Comparison of ENCODE assay signal across 10 mouse cellular contexts in the genomic region with DNA sequence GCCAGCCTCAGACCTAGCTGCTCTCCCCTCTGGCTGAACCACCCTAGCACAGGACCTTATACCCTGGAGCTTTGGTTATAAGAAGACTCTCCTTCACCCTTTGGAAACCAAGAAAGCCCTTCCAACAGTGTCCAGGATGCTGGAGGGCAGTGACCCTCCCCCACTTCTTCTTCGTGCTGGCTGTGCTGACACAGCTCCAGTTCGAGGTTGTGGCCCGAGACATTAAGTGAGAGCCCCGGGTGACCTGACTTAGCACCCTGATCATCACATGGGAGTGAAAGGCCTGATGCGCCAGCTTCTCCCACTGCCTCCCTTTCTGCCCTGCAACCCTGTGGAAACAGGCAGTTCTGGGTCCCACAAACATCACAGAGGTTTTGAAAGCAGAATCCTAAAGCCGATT. TPM values are rescaled to one million over a fixed set of nuclear protein-coding genes. Genes with fewer than 3 reads are reported as not detected.
A peak's percentile ranks its signal among the peaks of the same experiment; 100 is the strongest.
DNase-seq lines count a peak whose midpoint lies in the region; ATAC-seq lines count a peak whose summit lies in the region.
"Had no signal": no experiment of that assay in that cellular context is flagged by ENCODE, and none has a peak within 500 bp of the region (broad histone marks: within the 10 kb centered on the region; RNA-seq: fewer than 3 reads in every experiment).

No protein-coding gene starts in this region.

- DNase-seq in adrenal gland, adult 2 months = peak; percentile 51
- no peak for DNase-seq in adrenal gland, adult 18-20 months (ENCODE audit: low spot score in 2 of 2)
- DNase-seq in kidney, adult 11 months = no peak
- DNase-seq in embryonic facial prominence, embryonic 11.5 days (ENCODE audit: low spot score) = no peak
- DNase-seq in embryo, embryonic 11 days = no peak
- no peak for DNase-seq in left cerebral cortex, postnatal 36 days (ENCODE audit: low spot score in 2 of 2)
- DNase-seq: thymus, adult 2 months had no signal

- no peaks in the 10 kb centered on the region for H3K27me3 ChIP-seq in kidney, embryonic 14.5 days (ENCODE audit: control insufficient read depth, insufficient read depth, low read length)
- no peaks in the 10 kb centered on the region for H3K27me3 ChIP-seq in embryonic facial prominence, embryonic 11.5 days (ENCODE audit: control insufficient read depth, insufficient read depth, low read length)
- H3K27me3 ChIP-seq in liver, embryonic 15.5 days = peaks cover 90% of the 10 kb centered on the region

- peak; percentile 9; the same call in 1 of the 2 replicates for ATAC-seq in kidney, embryonic 14.5 days (ENCODE audit: low FRiP score, low TSS enrichment)
- no peak for ATAC-seq in embryonic facial prominence, embryonic 11.5 days (replicated peaks; ENCODE audit: insufficient number of reproducible peaks, low FRiP score, low TSS enrichment, low read depth)
- no peak for ATAC-seq in liver, embryonic 15.5 days (ENCODE audit: insufficient read depth)

- H3K9ac ChIP-seq in kidney, embryonic 14.5 days (ENCODE audit: low read depth, low read length) = peak overlapping the region; percentile 28
- H3K9ac ChIP-seq in embryonic facial prominence, embryonic 11.5 days (replicated peaks; ENCODE audit: low read length) = no peak overlapping the region
- no peak overlapping the region for H3K9ac ChIP-seq in liver, embryonic 15.5 days

- peaks cover 43% of the 10 kb centered on the region for H3K4me1 ChIP-seq in kidney, embryonic 14.5 days (ENCODE audit: control insufficient read depth, insufficient read depth, low read length)
- H3K4me1 ChIP-seq in embryonic facial prominence, embryonic 11.5 days (ENCODE audit: control insufficient read depth, insufficient read depth, low read length) = peaks cover 5% of the 10 kb centered on the region
- peaks cover 59% of the 10 kb centered on the region for H3K4me1 ChIP-seq in liver, embryonic 15.5 days (replicated peaks)

- peak overlapping the region; percentile 63 for H3K27ac ChIP-seq in kidney, embryonic 14.5 days (ENCODE audit: low read depth, low read length)
- 0 out of 2 replicates have a peak overlapping the region, but pooled peaks have one; percentile 41 for H3K27ac ChIP-seq in embryonic facial prominence, embryonic 11.5 days (replicated peaks; ENCODE audit: low read depth, low read length)
- peak overlapping the region; percentile 24; the same call in 1 of the 2 replicates for H3K27ac ChIP-seq in liver, embryonic 15.5 days (replicated peaks)

- 3% methylated on average over 6 of the region's 6 CpGs for WGBS in kidney, embryonic 14.5 days
- 9% methylated on average over 6 of the region's 6 CpGs for WGBS in embryonic facial prominence, embryonic 11.5 days
- 8% methylated on average over 6 of the region's 6 CpGs for WGBS in liver, embryonic 15.5 days (ENCODE audit: insufficient replicate concordance)

- peak overlapping the region; percentile 8; the same call in 1 of the 2 replicates for H3K4me3 ChIP-seq in kidney, embryonic 14.5 days (ENCODE audit: low read length)
- H3K4me3 ChIP-seq in embryonic facial prominence, embryonic 11.5 days (ENCODE audit: low read depth, low read length) = no peak overlapping the region
- H3K4me3 ChIP-seq in liver, embryonic 15.5 days (replicated peaks) = peak overlapping the region; percentile 24; the same call in 1 of the 2 replicates

- H3K36me3 ChIP-seq in kidney, embryonic 14.5 days (ENCODE audit: control insufficient read depth, insufficient read depth, low read length) = peaks cover 37% of the 10 kb centered on the region
- peaks cover 22% of the 10 kb centered on the region for H3K36me3 ChIP-seq in embryonic facial prominence, embryonic 11.5 days (replicated peaks; ENCODE audit: control insufficient read depth, insufficient read depth, low read depth, low read length)
- peaks cover 21% of the 10 kb centered on the region for H3K36me3 ChIP-seq in liver, embryonic 15.5 days (replicated peaks)

- H3K4me2 ChIP-seq in kidney, embryonic 14.5 days (replicated peaks; ENCODE audit: low read depth, low read length) = peak overlapping the region; percentile 28
- H3K4me2 ChIP-seq in embryonic facial prominence, embryonic 11.5 days (ENCODE audit: low read depth, low read length) = no peak overlapping the region
- H3K4me2 ChIP-seq in liver, embryonic 15.5 days = peak overlapping the region; percentile 62

- intact Hi-C loops in left cerebral cortex, postnatal 36 days (cut with DNase I) = no loop called here

- no peaks in the 10 kb centered on the region for H3K9me3 ChIP-seq in kidney, embryonic 14.5 days (ENCODE audit: control insufficient read depth, low read length)
- H3K9me3 ChIP-seq in embryonic facial prominence, embryonic 11.5 days (replicated peaks; ENCODE audit: control insufficient read depth, low read length) = no peaks in the 10 kb centered on the region
- H3K9me3 ChIP-seq in liver, embryonic 15.5 days (replicated peaks) = no peaks in the 10 kb centered on the region

RNA-seq across cellular contexts. Expression of gene Dmpk, which starts 1.8 kb away (rescaled TPM):
- 100 to 1,000 TPM; 130 to 142 TPM for total RNA-seq in adrenal gland, adult 2 months (2021)
- 743 and 836 TPM in 2 replicates for polyA plus RNA-seq in adrenal gland, adult 2 months (2012; rRNA removed)
- 100 to 1,000 TPM; 127 to 137 TPM for total RNA-seq in adrenal gland, adult 18-20 months (2021)
- polyA plus RNA-seq in kidney, embryonic 14.5 days (2014; fragmentation: Nextera tagmentation; extraction: Ambion mirVana) = 12.1 and 14.9 TPM in 2 replicates
- polyA plus RNA-seq in embryonic facial prominence, embryonic 11.5 days (2014; fragmentation: Nextera tagmentation; extraction: Ambion mirVana) = 5.1 and 6.5 TPM in 2 replicates
- polyA plus RNA-seq in liver, embryonic 15.5 days (2015; fragmentation: Nextera tagmentation; extraction: Ambion mirVana) = 13.9 and 15.8 TPM in 2 replicates
- 10 to 100 TPM; 21.4 to 40.2 TPM for total RNA-seq in left cerebral cortex, postnatal 36 days (2021)

RNA-seq across cellular contexts. Expression of gene Six5, which starts 8.9 kb away (rescaled TPM):
- 10 to 100 TPM; 12.6 to 16.1 TPM for total RNA-seq in adrenal gland, adult 2 months (2021)
- polyA plus RNA-seq in adrenal gland, adult 2 months (2012; rRNA removed) = 77.3 and 86.0 TPM in 2 replicates
- 10 to 100 TPM; 13.0 to 14.7 TPM for total RNA-seq in adrenal gland, adult 18-20 months (2021)
- 13.3 and 13.6 TPM in 2 replicates for polyA plus RNA-seq in kidney, embryonic 14.5 days (2014; fragmentation: Nextera tagmentation; extraction: Ambion mirVana)
- polyA plus RNA-seq in embryonic facial prominence, embryonic 11.5 days (2014; fragmentation: Nextera tagmentation; extraction: Ambion mirVana) = 10.0 and 10.5 TPM in 2 replicates
- 0.90 and 1.2 TPM in 2 replicates for polyA plus RNA-seq in liver, embryonic 15.5 days (2015; fragmentation: Nextera tagmentation; extraction: Ambion mirVana)
- total RNA-seq in left cerebral cortex, postnatal 36 days (2021) = 1 to 10 TPM; 1.6 to 2.6 TPM

RNA-seq across cellular contexts. Expression of gene Dmwd, which starts 9.5 kb away (rescaled TPM):
- 10 to 100 TPM; 44.2 to 58.5 TPM for total RNA-seq in adrenal gland, adult 2 months (2021)
- 144 and 152 TPM in 2 replicates for polyA plus RNA-seq in adrenal gland, adult 2 months (2012; rRNA removed)
- 10 to 100 TPM; 48.3 to 49.1 TPM for total RNA-seq in adrenal gland, adult 18-20 months (2021)
- 20.5 and 23.2 TPM in 2 replicates for polyA plus RNA-seq in kidney, embryonic 14.5 days (2014; fragmentation: Nextera tagmentation; extraction: Ambion mirVana)
- 17.2 and 17.7 TPM in 2 replicates for polyA plus RNA-seq in embryonic facial prominence, embryonic 11.5 days (2014; fragmentation: Nextera tagmentation; extraction: Ambion mirVana)
- 3.6 and 5.4 TPM in 2 replicates for polyA plus RNA-seq in liver, embryonic 15.5 days (2015; fragmentation: Nextera tagmentation; extraction: Ambion mirVana)
- 100 to 1,000 TPM; 146 to 148 TPM for total RNA-seq in left cerebral cortex, postnatal 36 days (2021)

RNA-seq across cellular contexts. Expression of gene Rsph6a, which starts 31.0 kb away (rescaled TPM):
- total RNA-seq in adrenal gland, adult 2 months (2021) = not detected
- polyA plus RNA-seq in adrenal gland, adult 2 months (2012; rRNA removed) = not detected in 2 replicates
- total RNA-seq in adrenal gland, adult 18-20 months (2021) = not detected
- polyA plus RNA-seq in kidney, embryonic 14.5 days (2014; fragmentation: Nextera tagmentation; extraction: Ambion mirVana) = not detected in 2 replicates
- not detected in 2 replicates for polyA plus RNA-seq in embryonic facial prominence, embryonic 11.5 days (2014; fragmentation: Nextera tagmentation; extraction: Ambion mirVana)
- not detected in 2 replicates for polyA plus RNA-seq in liver, embryonic 15.5 days (2015; fragmentation: Nextera tagmentation; extraction: Ambion mirVana)
- under 1 TPM in 1 of 2 experiments, not detected in 1; 0.25 TPM for total RNA-seq in left cerebral cortex, postnatal 36 days (2021)
- total RNA-seq: gastrocnemius, postnatal 4 days had no signal

RNA-seq across cellular contexts. Expression of gene Gm4969, which starts 32.7 kb away (rescaled TPM):
- total RNA-seq in adrenal gland, adult 2 months (2021) = not detected
- 0.04 TPM in 1 of 2 replicates, not detected in the other for polyA plus RNA-seq in adrenal gland, adult 2 months (2012; rRNA removed)
- total RNA-seq in adrenal gland, adult 18-20 months (2021) = not detected
- 2.3 and 4.5 TPM in 2 replicates for polyA plus RNA-seq in kidney, embryonic 14.5 days (2014; fragmentation: Nextera tagmentation; extraction: Ambion mirVana)
- 2.4 TPM in 2 replicates for polyA plus RNA-seq in embryonic facial prominence, embryonic 11.5 days (2014; fragmentation: Nextera tagmentation; extraction: Ambion mirVana)
- polyA plus RNA-seq in liver, embryonic 15.5 days (2015; fragmentation: Nextera tagmentation; extraction: Ambion mirVana) = 0.14 and 0.17 TPM in 2 replicates
- total RNA-seq in left cerebral cortex, postnatal 36 days (2021) = under 1 TPM; 0.37 to 0.41 TPM

Comparison
In these comparisons a context has a peak if more than half of its experiments do, and no peak if none do; other contexts are left out.
1. RNA of gene Dmpk, which starts 1.8 kb away (polyA plus RNA-seq): 743 to 836 TPM in adrenal gland, adult 2 months; 13.9 to 15.8 TPM in liver, embryonic 15.5 days, 12.1 to 14.9 TPM in kidney, embryonic 14.5 days and 5.1 to 6.5 TPM in embryonic facial prominence, embryonic 11.5 days; every median in the first group is over 10 times any median in the second.
2. Peak in every context shown above with its lines, with median percentiles within 50 percentile points of each other: H3K27ac ChIP-seq.